Mouse (Mus musculus) ES-E14 (cell line): ENCODE data around the gene Nebl. TPM values are rescaled to one million over a fixed set of nuclear protein-coding genes. Genes with fewer than 3 reads are reported as not detected.

Experiments used
- DNase-seq: peaks from one replicate; pipeline ENCODE4 v3.0.0-alpha.2; 2013; ENCODE audit warnings: low read depth, low spot score
- H3K27ac ChIP-seq: 2 replicates; pipeline ENCODE4 v1.5.1; 2012; ENCODE audit warnings: low read depth, mild to moderate bottlenecking, low read length, moderate library complexity, mixed read lengths; ENCODE audit not compliant: poor library complexity, insufficient read depth, severe bottlenecking
- H3K36me3 ChIP-seq: 2 replicates; pipeline ENCODE4 v1.6.1; 2012; ENCODE audit warnings: mild to moderate bottlenecking, low read length, moderate library complexity, mixed read lengths; ENCODE audit not compliant: control insufficient read depth, poor library complexity, insufficient read depth, severe bottlenecking
- H3K4me1 ChIP-seq, 2 experiments: fragments of 150-350 bp in 1 of 2; sonication (generic) in 1 of 2; 2 replicates each; pipeline ENCODE4 v1.6.1; 2012; ENCODE audit warnings: low read length in 2 of 2, mild to moderate bottlenecking in 1 of 2, mixed read lengths in 1 of 2; ENCODE audit not compliant: control insufficient read depth in 2 of 2, insufficient read depth in 2 of 2, poor library complexity in 1 of 2
- H3K4me3 ChIP-seq, 2 experiments: fragments of 150-350 bp in 1 of 2; sonication (generic) in 1 of 2; 2 replicates each; pipeline ENCODE4 v1.5.1; 2012; ENCODE audit warnings: low read length in 2 of 2, low read depth in 1 of 2, mild to moderate bottlenecking in 1 of 2, mixed read lengths in 1 of 2; ENCODE audit not compliant: insufficient read depth in 1 of 2, poor library complexity in 1 of 2, severe bottlenecking in 1 of 2
- H3K9ac ChIP-seq: 2 replicates; pipeline ENCODE4 v1.6.1; 2012; ENCODE audit warnings: low read depth, mild to moderate bottlenecking, low read length, mixed read lengths; ENCODE audit not compliant: poor library complexity, insufficient read depth, severe bottlenecking
- H3K9me3 ChIP-seq: fragments of 150-350 bp; sonication (generic); 2 replicates; pipeline ENCODE4 v1.6.1; 2012; ENCODE audit warnings: low read depth, mild to moderate bottlenecking, low read length; ENCODE audit not compliant: control insufficient read depth, insufficient read depth
- CHD2 ChIP-seq: IDR thresholded peaks from 2 replicates; pipeline ENCODE4 v1.6.1; 2014; ENCODE audit warnings: mild to moderate bottlenecking, low read depth, low read length, inconsistent platforms
- HCFC1 ChIP-seq: IDR thresholded peaks from 2 replicates; pipeline ENCODE4 v1.6.1; 2012; ENCODE audit warnings: low read length, inconsistent platforms, borderline replicate concordance; ENCODE audit not compliant: insufficient read depth
- MAFK ChIP-seq: IDR thresholded peaks from 2 replicates; pipeline ENCODE4 v1.6.1; 2014; ENCODE audit warnings: mild to moderate bottlenecking, low read depth, low read length, inconsistent platforms; ENCODE audit not compliant: insufficient read depth
- ZC3H11A ChIP-seq: IDR thresholded peaks from 2 replicates; pipeline ENCODE4 v1.6.1; 2012; ENCODE audit warnings: low read depth, mild to moderate bottlenecking, inconsistent platforms, low read length, borderline replicate concordance
- ZNF384 ChIP-seq: IDR thresholded peaks from 2 replicates; pipeline ENCODE4 v1.6.1; 2012; ENCODE audit warnings: low read depth, low read length, inconsistent platforms
- in situ Hi-C, 2 experiments: fragments of 600-800 bp; cut with MboI; formaldehyde crosslinking; loops; one replicate each; pipeline ENCODE4 v1.15.1; 2025; ENCODE audit warnings: low sequenced_read_pairs in 2 of 2, inconsistent platforms in 1 of 2; ENCODE audit not compliant: unreplicated experiment in 2 of 2
- total RNA-seq: library from RNA; depleted of rRNA; stranded (reverse); fragments of 300-350 nt; gene quantifications from 2 replicates; pipeline ENCODE4 v1.2.3, GENCODE M21; 2012

Gene Nebl
- total RNA-seq, 1 experiment, result 1.2 TPM

GRCm38 (mm10) chr2:17643869-17644268 is 87.4 kb downstream of the Nebl start:
- DNase-seq, result no peak
- Histone ChIP-seq H3K4me1 (no peaks in the 10 kb centered on the region), H3K4me3 (no peak overlapping the region), H3K36me3 (no peaks in the 10 kb centered on the region), H3K9ac (no peak overlapping the region), H3K9me3 (no peaks in the 10 kb centered on the region), H3K27ac (no peak overlapping the region)
- TF ChIP-seq MAFK, result no peak
- in situ Hi-C loops, result no loop called here

GRCm38 (mm10) chr2:17642770-17643169 is 88.5 kb downstream of the Nebl start:
- Histone ChIP-seq H3K4me1 (no peaks in the 10 kb centered on the region), H3K9me3 (no peaks in the 10 kb centered on the region), H3K9ac (no peak overlapping the region), H3K27ac (no peak overlapping the region), H3K4me3 (no peak overlapping the region), H3K36me3 (no peaks in the 10 kb centered on the region)
- TF ChIP-seq CHD2 (no peak), HCFC1 (no peak), MAFK (no peak), ZC3H11A (no peak), ZNF384 (no peak)
- DNase-seq, result no peak
- in situ Hi-C loops, result no loop called here

- TF ChIP-seq CHD2 (no peak), MAFK (no peak), HCFC1 (no peak), ZC3H11A (no peak), ZNF384 (no peak)
- no peaks in the 10 kb centered on the region for H3K36me3 ChIP-seq
- H3K9ac ChIP-seq, result no peak overlapping the region
- H3K4me3 ChIP-seq, result no peak overlapping the region
- DNase-seq, result no peak
- H3K9me3 ChIP-seq, result no peaks in the 10 kb centered on the region
- no peaks in the 10 kb centered on the region for H3K4me1 ChIP-seq
- in situ Hi-C loops, result no loop called here
- H3K27ac ChIP-seq, result no peak overlapping the region
These were observed 90.4 kb downstream of the Nebl start for GRCm38 (mm10) chr2:17640861-17641260.

- no peaks in the 10 kb centered on the region for H3K9me3 ChIP-seq
- H3K9ac ChIP-seq, result no peak overlapping the region
- in situ Hi-C loops, result no loop called here
- no peak overlapping the region for H3K27ac ChIP-seq
- DNase-seq, result no peak
- H3K4me1 ChIP-seq, result no peaks in the 10 kb centered on the region
- no peak overlapping the region for H3K4me3 ChIP-seq
- no peak for TF ChIP-seq ZNF384
- TF ChIP-seq HCFC1, result no peak
- no peak for TF ChIP-seq CHD2
- no peak for TF ChIP-seq ZC3H11A
- TF ChIP-seq MAFK, result no peak
- H3K36me3 ChIP-seq, result no peaks in the 10 kb centered on the region
These were observed 92.6 kb downstream of the Nebl start for GRCm38 (mm10) chr2:17638631-17639030.

GRCm38 (mm10) chr2:17623931-17624330 is 107.3 kb downstream of the Nebl start:
- TF ChIP-seq CHD2 (no peak), MAFK (no peak), HCFC1 (no peak), ZC3H11A (no peak), ZNF384 (no peak)
- Histone ChIP-seq H3K4me1 (no peaks in the 10 kb centered on the region), H3K27ac (no peak overlapping the region), H3K36me3 (no peaks in the 10 kb centered on the region), H3K9ac (no peak overlapping the region), H3K9me3 (no peaks in the 10 kb centered on the region; the same call in 1 of the 2 replicates), H3K4me3 (no peak overlapping the region)
- no peak for DNase-seq
- in situ Hi-C loops, result no loop called here
